Mouse (Mus musculus) fibroblast of lung, adult 2 months (primary cell): ENCODE results near the gene Zmym2.

Experiments used
- DNase-seq: peaks from one replicate; pipeline ENCODE4 v3.0.0-alpha.2; 2011; ENCODE audit warnings: low read depth

Zmym2 gene

GRCm38 (mm10) chr14:56918532-56918931 lies 32.1 kb downstream of the Zmym2 start:
- DNase-seq = no peak

GRCm38 (mm10) chr14:56935481-56935880 lies 49.0 kb downstream of the Zmym2 start:
- no peak for DNase-seq

- DNase-seq = no peak
Observed at GRCm38 (mm10) chr14:56939903-56940302, 53.5 kb downstream of the Zmym2 start.

- no peak for DNase-seq
Observed at GRCm38 (mm10) chr14:56952928-56953327, 66.5 kb downstream of the Zmym2 start.

GRCm38 (mm10) chr14:56954393-56954792 lies 67.9 kb downstream of the Zmym2 start:
- DNase-seq = no peak

GRCm38 (mm10) chr14:56963969-56964734 lies 77.7 kb downstream of the Zmym2 start:
- DNase-seq = peak; percentile 19

- DNase-seq = no peak
Observed at GRCm38 (mm10) chr14:56969653-56970052, 83.2 kb downstream of the Zmym2 start.

- DNase-seq = no peak
Observed at GRCm38 (mm10) chr14:56970160-56970559, 83.7 kb downstream of the Zmym2 start.

- no peak for DNase-seq
Observed at GRCm38 (mm10) chr14:56978045-56978655, 91.7 kb downstream of the Zmym2 start.

GRCm38 (mm10) chr14:56988621-56989020 lies 102.2 kb downstream of the Zmym2 start:
- DNase-seq = no peak
